Mouse (Mus musculus) thymus, adult 2 months (tissue): ENCODE measurements at regions not wholly inside any gene's neighbourhood (a gene's known extent, or its start where the extent isn't known, plus 50 kb on each side); places are given as distances from the start of the nearest gene placed in this dataset.

Experiments used
- CTCF ChIP-seq: fragments of 200-500 bp; IDR thresholded peaks from 2 replicates; pipeline ENCODE4 v1.5.1; 2012; ENCODE audit warnings: mild to moderate bottlenecking, control low read depth, low read length, moderate library complexity, borderline replicate concordance; ENCODE audit not compliant: control insufficient read depth, poor library complexity, insufficient read depth; ENCODE audit errors: extremely low read depth
- POLR2A ChIP-seq: fragments of 200-500 bp; IDR thresholded peaks from 2 replicates; pipeline ENCODE4 v1.6.1; 2012; ENCODE audit warnings: mild to moderate bottlenecking, low read length, control low read depth, moderate library complexity; ENCODE audit not compliant: control insufficient read depth, poor library complexity, insufficient read depth; ENCODE audit errors: extremely low read depth

- no peak for TF ChIP-seq POLR2A
- TF ChIP-seq CTCF, result no peak
These were observed 74.3 kb downstream of the Avpr1a start for GRCm38 (mm10) chr10:122522631-122523030.
